Mouse (Mus musculus) spleen, postnatal 10 days (tissue): Measurements from ENCODE around the gene D5Ertd579e.

ENCODE experiments used
- DNase-seq, 2 experiments: peaks; one replicate each; pipeline ENCODE4 v3.0.0; 2021 to 2022; ENCODE audit warnings: low spot score in 2 of 2

D5Ertd579e gene

DNA sequence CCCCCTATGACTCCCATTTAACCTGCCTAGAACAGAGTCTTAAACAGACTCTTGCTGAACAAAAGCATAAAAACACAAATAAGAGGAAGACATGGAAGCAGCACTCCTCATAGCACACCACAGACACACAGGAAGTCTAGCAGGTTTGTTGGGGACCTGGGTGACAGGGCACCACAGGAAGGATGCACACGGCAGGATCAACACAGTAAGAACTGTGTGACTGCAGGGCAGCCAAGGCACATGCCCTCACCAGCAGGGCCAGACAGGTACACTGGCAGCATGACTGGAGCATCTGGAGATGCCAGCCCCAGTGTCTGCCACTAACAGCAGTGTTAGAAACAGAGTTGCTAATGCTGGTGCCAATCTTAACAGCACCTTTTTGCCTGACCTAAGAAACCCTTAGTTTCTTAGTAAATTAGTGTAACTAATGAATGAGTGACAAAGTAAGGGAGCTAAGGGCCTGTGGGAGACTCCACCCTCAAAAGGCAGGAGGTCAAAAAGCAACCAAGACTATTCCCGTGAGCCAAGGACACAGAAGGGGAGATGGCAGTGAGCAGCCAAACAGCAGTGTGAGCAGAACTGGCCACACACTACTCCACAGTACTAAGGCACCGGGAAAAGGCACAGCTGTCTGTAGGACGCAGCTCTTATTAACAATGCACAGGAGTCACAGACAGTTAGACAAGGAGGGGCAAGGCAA, 125.1 kb downstream of the D5Ertd579e start:
- no peak for DNase-seq

DNA sequence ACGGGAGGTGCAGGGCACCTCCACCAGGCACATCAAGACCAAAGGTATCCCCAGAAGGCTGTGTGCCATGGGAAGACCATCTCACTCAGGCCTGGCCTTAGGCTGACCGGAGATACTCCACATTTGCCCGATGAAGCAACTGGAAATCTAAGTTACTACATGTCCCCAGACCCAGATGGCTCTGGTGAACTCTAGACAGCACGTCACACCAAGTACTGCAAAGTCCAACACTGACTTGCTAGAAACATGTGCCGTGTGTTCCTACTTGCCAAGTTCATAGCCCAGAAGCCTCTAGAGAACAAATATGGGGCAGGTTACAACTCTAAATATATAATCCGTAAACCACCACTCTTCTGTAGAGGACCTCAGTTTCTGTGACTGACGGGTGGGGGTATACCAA, 125.7 kb downstream of the D5Ertd579e start:
- DNase-seq, result no peak

DNA sequence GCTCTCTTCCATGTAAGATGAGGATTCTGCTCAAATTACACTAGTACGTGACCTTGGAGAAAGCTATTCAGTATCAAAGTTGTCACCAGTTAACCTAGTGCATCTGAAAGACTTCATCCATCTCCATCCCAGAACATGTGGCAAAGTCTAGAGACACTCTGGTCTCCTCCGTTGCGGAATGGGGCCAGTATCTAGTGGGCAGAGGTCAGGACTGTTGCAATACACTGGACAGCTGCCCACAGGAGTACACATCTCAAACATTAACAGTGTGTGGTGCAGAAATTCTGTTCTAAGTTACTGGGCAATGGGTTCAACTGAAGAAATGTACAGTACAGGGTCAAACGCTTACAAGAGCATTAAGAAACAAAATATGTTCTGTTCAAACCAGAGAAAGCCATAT, 127.7 kb downstream of the D5Ertd579e start:
- DNase-seq, result no peak

DNA sequence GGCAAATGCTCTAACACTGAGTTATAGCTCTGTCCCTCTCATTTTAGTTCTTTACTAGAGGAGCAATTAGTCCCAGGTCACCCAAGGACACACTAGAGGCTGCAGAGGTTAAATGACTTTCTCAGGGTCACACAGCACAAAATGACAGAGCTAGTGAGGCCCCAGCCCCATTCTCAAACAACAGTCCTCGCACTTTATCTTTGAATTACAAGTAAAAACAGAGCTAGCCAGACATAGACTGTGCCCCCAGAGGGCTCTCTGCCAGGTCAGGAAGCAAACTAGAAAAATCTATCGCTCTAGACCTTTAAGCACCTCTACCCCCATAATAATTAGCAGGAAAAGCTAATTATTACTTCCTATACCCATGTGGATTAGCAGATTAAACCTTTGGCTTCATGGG, 128.2 kb downstream of the D5Ertd579e start:
- DNase-seq, result no peak

DNA sequence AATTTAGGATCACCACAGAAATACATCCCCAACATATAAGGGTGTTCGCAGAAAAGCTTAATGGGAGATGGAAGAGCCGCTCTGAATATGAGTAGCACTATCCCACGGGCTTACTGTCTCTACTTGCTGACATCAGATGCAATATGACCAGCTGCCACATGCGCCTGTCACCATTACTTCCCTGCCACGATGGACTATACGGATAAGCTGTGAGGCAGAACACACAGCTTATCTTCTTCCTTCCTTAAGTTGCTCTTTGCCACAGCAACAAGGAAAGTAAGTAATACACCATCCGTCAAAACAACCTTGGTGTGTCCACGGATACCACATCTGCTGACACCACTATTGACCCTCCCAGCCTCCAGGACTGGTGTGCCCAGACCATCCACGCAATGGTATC, 131.3 kb downstream of the D5Ertd579e start:
- no peak for DNase-seq

DNA sequence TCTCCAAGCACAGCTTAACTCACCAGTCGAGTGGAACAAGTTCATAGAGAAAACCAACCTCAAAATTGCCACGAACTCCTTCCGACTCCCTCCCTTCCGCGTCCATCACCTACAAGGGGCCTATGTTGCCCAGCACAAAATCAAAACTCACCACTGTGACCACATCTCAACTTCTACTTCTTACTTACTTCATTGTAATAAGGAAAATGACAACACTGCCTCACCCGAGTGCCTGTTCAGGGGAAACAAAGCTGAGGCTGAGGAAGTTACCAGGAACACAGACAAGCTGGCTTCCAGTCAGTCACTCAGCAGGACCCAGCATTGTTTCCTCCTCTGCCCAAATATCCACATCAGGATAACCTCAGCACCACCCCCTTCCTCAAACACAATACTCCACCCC, 132.1 kb downstream of the D5Ertd579e start:
- no peak for DNase-seq

DNA sequence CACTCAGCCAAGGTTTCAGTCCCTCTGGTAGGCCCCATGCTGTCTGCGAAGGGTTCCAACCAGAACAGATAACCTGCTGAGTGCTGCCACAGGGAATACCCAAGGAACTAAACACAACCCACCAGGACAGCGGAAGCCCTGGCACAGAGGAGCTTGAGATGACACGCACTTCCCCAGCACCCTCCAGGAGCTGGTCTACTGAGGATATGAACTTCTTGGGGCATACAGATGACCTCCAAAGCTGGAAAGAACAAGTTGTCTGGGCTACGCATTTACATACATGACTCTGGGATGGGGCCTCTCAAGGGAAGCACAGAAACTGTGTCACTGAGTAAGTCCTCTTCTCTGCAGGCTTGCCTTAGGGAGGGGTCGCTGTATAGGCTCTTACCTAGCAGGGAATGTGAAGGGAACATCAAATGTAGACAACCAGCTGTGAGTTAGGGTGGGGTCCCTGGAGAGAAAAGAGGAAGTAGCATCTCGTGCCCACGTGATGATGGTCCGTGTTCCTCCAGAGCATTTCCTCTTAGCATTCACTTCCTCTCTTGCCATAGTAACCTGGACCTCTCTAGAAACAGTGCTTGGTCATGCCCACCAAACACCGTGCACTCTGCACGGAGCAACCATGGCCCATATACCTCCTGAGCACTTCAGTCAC, 132.9 kb downstream of the D5Ertd579e start:
- peak in 1 of 2 experiments; percentile 68 for DNase-seq

DNA sequence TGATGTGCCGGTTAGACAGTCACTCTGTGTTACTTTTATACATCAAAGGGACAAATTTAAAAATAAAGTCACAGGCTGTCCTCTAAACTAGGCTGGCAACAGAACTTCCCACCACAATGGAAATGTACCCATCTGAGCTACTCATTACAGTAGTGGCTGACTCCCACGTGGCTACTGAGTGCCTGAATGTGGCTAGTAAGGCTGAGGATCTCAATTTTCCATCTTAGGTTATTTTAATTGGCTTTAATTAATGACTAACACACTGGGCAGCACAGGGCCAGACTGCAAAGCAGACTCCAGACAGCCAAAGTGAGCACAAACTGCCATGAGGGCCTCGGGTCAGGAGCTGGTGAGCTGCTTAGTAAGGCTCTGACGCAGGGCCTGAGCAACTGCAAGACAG, 134.3 kb downstream of the D5Ertd579e start:
- no peak for DNase-seq

DNA sequence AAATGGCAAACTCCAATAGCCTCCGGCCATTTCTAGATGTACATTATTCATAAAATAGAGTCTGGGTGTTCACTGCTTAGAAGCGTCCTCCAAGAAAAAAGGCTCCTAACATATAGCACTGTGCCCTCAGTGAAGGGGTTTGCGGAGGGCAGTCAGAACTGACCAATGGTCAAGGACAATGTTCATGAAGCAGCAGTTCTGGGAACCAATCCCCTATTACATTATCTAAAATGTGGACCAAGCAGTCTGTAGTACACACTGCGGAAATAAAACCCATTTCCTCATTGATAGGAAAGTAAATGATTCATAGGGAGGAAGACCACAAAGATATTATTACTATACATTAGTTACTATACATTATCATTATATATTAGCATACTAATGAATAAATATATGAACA, 135.3 kb downstream of the D5Ertd579e start:
- DNase-seq, result no peak

DNA sequence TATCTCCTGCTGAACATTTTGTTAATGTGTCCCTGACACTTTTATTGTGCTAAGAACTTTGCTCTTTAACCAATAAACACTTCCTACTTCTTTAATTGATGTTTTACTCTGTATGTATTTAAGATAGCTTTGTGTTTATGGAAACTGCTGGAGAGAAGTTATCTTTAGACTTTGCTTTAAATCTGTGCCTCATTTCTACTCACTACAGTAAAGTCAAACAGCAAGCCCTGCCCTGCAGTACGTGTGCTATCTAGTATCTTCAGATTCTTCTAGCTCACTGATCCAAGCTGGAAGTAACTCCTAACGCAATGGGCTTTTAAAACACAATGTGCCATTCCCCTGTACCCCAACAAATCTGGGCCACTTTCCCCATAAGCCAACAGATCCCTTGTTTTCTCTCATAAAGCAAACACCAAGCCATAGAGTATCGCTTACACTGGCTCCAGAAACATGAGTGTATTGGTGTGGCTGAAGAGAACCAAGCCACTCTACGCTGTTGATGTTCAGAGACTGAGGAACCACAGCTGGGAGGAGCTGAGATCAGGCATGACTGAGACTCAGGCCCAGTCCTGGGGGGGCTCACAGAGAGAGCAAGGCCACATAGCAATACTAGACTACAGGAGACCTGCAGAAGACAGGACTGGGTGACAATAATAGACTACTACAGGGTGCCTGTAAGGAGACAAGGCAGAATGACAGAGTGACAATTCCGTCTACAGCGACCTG, 136.2 kb downstream of the D5Ertd579e start:
- peak in 1 of 2 experiments; percentile 39 for DNase-seq

DNA sequence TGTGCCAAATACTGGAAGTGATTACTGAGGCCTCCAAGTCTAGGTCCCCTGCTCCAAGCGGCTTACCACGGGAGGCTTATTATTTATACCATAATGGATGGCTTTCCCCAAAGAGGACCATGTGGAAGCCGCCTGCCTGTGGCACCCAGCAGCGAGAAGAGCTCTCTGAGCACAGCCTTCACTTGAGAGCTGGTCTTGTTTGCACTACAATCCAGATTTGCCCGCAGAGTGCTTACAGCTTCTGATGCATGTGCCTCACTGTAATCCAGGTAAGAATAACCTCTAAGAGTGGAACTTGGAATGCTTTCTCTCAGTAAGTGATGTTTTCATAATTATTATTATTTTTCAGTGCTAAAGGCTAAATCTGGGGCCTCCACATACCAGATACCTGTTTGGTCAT, 136.7 kb downstream of the D5Ertd579e start:
- no peak for DNase-seq

DNA sequence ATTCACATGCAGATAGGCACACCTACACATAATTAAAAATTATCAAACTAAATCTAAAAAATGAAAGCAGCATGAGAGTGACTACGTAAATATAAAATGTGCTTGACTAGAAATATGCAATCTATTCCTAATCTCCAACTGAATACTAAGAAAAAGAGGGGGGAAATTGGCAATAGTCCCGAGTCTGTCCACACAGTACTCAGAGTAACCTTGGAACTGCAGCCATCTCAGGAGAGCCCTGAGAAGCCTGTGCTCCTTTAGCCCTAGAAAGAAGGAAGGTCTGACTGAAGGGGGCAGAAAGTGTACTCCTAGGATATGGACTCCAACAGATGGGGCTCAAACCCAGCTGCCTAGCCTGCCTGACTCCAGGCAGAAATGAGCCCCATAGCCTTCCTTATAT, 137.3 kb downstream of the D5Ertd579e start:
- DNase-seq, result no peak

DNA sequence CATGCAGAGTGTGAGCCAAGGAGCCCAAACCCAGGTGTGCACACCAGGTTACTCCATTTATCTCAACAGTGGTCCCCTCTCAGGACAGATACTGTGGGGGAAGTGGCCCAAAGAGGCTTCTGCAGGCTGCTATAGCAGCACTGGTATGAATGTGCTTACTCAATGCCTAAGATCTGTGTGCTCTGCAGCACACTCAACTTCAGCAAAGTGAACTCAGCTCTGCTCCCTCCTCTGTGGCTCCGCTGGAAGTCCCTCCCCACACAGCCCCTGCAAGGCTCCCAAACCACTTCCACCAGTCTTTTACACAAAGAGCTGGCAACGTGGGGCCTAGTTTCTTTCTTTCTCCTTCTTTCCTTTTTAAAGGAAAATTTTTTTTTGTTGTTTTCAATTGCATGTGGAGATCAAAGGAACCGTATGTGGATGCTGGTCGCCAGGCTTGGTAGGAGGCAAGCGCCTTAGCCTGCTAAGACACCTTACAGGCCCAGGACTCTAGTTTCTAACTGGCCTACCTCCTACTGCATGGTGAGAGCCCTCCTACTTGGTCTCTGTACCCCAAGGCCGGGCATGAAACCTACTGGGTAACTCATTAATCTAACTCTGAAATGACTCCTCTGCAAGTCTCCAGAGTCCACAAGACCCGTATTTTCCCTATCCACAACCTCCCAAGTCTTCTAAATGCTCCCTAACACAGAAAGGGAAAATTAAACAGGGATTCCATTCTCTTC, 138.1 kb downstream of the D5Ertd579e start:
- no peak for DNase-seq

DNA sequence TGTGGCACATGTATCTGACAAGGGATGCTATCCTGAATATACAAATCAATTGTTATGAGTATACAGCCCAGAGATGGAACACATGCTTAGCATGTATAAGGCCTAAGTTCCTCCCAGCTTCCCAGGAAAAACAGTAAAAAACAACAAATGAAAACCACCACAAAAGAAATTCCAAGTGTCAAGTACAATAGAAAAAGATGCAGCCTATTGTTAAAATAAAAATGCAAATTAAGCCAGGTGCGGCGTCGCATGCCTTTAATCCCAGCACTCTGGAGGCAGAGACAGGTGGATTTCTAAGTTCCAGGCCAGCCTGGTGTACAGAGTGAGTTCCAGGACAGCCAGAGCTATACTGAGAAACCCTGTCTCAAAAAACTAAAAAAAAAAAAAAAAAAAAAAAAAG, 138.9 kb downstream of the D5Ertd579e start:
- DNase-seq, result no peak

DNA sequence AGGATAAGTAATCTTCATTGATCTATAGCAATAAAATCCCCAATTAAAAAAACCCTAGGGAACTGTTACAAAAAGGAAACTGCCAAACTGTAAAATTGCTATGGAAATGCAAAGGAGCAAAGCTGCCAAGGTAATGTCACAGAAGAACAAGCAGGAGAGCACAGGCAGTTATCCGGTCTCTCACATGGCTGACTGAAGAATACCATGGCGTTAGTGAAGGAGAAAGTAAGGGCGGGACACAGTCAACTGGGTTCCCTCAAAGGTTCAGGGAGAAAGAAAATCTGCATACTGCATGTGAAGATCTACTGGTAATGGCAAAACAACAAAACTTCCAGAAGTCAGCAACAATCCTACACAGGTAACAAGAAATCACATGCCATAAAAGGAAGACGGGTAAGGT, 139.5 kb downstream of the D5Ertd579e start:
- no peak for DNase-seq

DNA sequence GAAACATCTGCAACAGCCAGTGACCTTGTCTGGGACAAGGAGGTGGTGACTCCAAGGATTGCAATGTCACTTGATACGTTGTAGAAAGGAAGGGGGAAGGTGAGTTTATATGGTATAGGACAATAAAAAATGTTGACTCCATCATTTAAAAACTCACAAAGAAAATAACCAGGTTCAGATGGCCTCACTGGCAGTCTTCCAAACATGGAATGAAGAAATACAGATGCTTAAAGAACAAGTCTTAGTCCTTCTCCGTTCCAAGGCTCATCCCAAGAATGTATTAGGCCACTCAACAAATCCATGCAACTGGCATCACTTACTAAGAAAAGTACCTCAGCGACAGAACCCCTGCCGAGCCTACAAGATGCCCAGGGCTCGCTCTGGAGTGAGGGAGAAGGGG, 141.3 kb downstream of the D5Ertd579e start:
- no peak for DNase-seq

DNA sequence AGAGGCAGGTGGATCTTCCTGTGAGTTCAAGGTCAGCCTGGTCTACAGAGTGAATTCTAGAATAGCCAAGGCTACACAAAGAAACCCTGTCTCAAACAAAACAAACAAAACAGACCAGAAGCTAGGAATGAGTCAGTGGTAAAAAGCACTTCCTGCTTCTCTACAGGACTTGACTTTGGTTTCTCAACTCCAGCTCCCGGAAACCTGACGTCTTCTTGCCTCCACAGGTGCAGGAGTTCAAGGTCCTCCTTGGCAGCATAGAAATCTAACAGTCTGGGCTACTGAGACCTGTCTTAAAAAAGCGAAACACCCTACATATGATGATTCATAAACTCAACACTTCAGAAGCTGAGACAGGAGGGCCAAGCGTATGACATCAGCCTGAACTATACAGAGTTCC, 141.9 kb downstream of the D5Ertd579e start:
- no peak for DNase-seq

DNA sequence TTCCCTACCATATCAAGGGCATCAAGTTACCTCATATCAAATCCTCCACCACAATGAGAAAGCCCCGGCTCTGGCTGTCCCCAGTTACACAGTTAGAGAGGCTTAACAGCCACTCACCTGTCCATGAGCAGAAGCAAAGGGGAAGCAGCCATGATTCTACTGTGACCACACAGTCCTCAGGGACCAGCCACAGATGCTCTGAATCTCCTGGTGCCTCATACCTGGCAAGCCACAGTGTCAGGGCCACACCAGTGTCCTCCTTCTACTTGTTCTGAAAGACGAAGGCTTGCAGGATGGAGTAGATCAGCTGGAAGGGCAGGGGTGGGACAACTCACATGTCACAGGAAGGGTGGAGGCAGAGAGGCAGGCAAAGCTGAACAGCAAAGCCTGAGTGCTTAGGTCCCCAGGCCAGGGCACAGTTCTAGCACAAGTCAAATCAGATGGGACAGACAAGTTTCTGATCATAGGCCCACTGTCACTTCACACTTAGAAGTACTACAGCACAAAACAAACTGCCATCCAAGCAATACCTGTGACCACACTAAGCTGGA, 142.7 kb downstream of the D5Ertd579e start:
- DNase-seq, result peak in 1 of 2 experiments; percentile 39

DNA sequence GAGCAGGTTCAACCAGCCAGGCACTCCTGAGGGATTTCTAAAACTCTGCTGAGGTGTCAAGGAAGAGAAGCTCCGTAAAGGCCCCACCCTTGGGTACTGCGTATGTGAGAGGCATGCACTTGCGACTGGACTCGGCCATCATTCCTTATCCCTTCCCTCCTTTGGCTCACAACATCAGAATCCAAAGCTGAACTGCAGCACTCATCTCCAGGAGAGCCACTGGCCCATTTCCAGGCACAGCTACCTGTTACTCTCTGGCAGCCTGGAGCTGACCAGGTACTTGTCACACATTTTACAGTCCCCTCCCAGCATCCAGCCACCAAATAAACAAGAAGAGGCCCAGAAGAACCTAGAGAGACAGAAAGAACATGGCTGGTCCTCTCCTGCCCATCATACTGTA, 143.4 kb downstream of the D5Ertd579e start:
- no peak for DNase-seq
